Mouse (Mus musculus) erythroblast, embryonic 14.5 days (primary cell): ENCODE measurements around the gene Tmem132c.

Source experiments
- GATA1 ChIP-seq: IDR thresholded peaks from 2 replicates; pipeline ENCODE4 v1.6.1; 2012; ENCODE audit warnings: low read length, inconsistent platforms, mixed read lengths
- TAL1 ChIP-seq: IDR thresholded peaks from 3 replicates; pipeline ENCODE4 v1.6.1; 2012; ENCODE audit warnings: low read length, inconsistent platforms, mixed read lengths

GRCm38 (mm10) chr5:127349221-127350065, 107.8 kb downstream of the Tmem132c start:
- TF ChIP-seq GATA1 (no peak), TAL1 (no peak)
